Mouse (Mus musculus) E14TG2a.4 (cell line): ENCODE measurements around the gene Zfand4.
A peak's percentile ranks its signal among the peaks of the same experiment; 100 is the strongest.
"Not testable (repeated sequence)": the region's sequence is repeated elsewhere in the genome, so short reads cannot be mapped to it uniquely, and the experiment has no call there.

ENCODE experiments used
- H3K27me3 ChIP-seq: 2 replicates; pipeline ENCODE4 v1.6.1; 2014; ENCODE audit warnings: low read length, control low read depth; ENCODE audit not compliant: insufficient read depth
- H3K36me3 ChIP-seq: 2 replicates; pipeline ENCODE4 v1.6.1; 2014; ENCODE audit warnings: low read length, control low read depth; ENCODE audit not compliant: insufficient read depth
- H3K4me1 ChIP-seq: replicated peaks from 2 replicates; pipeline ENCODE4 v1.6.1; 2014; ENCODE audit warnings: low read depth, low read length, control low read depth
- H3K4me3 ChIP-seq: replicated peaks from 2 replicates; pipeline ENCODE4 v1.5.1; 2014; ENCODE audit warnings: mild to moderate bottlenecking, low read length
- H3K9me3 ChIP-seq: 2 replicates; pipeline ENCODE4 v1.6.1; 2014; ENCODE audit warnings: low read length, control low read depth
- CTCF ChIP-seq: conservative IDR thresholded peaks from 2 replicates; pipeline ENCODE4 v1.5.1; 2014; ENCODE audit warnings: low read length
- NANOG ChIP-seq: IDR thresholded peaks from 2 replicates; pipeline ENCODE4 v1.6.1; 2014; ENCODE audit warnings: borderline replicate concordance, low read length, mixed read lengths
- POU5F1 ChIP-seq: IDR thresholded peaks from 2 replicates; pipeline ENCODE4 v1.6.1; 2014; ENCODE audit warnings: low read length, borderline replicate concordance

Zfand4 gene

GRCm38 (mm10) chr6:116338520-116338919 lies 74.5 kb downstream of the Zfand4 start:
- Histone ChIP-seq H3K9me3 (no peaks in the 10 kb centered on the region), H3K4me3 (peak overlapping the region; percentile 90), H3K36me3 (no peaks in the 10 kb centered on the region), H3K4me1 (peaks cover 4% of the 10 kb centered on the region; the same call in 1 of the 2 replicates), H3K27me3 (peaks cover 17% of the 10 kb centered on the region)
- TF ChIP-seq POU5F1 (no peak), CTCF (no peak), NANOG (no peak)

GRCm38 (mm10) chr6:116339088-116339487 lies 75.1 kb downstream of the Zfand4 start:
- H3K4me1 ChIP-seq: peaks cover 4% of the 10 kb centered on the region; the same call in 1 of the 2 replicates
- no peaks in the 10 kb centered on the region for H3K9me3 ChIP-seq
- no peak for TF ChIP-seq NANOG
- no peak for TF ChIP-seq POU5F1
- TF ChIP-seq CTCF: no peak
- no peak overlapping the region for H3K4me3 ChIP-seq
- no peaks in the 10 kb centered on the region for H3K36me3 ChIP-seq
- H3K27me3 ChIP-seq: peaks cover 17% of the 10 kb centered on the region

GRCm38 (mm10) chr6:116340521-116340920 lies 76.5 kb downstream of the Zfand4 start:
- Histone ChIP-seq H3K36me3 (no peaks in the 10 kb centered on the region), H3K4me1 (peaks cover 4% of the 10 kb centered on the region; the same call in 1 of the 2 replicates), H3K4me3 (no peak overlapping the region), H3K9me3 (no peaks in the 10 kb centered on the region), H3K27me3 (peaks cover 13% of the 10 kb centered on the region)
- no peak for TF ChIP-seq CTCF
- no peak for TF ChIP-seq NANOG
- TF ChIP-seq POU5F1: no peak

GRCm38 (mm10) chr6:116347953-116348352 lies 83.9 kb downstream of the Zfand4 start:
- Histone ChIP-seq H3K9me3 (no peaks in the 10 kb centered on the region), H3K4me3 (no peak overlapping the region), H3K4me1 (peaks cover 2% of the 10 kb centered on the region; the same call in 1 of the 2 replicates), H3K27me3 (no peaks in the 10 kb centered on the region), H3K36me3 (no peaks in the 10 kb centered on the region)
- TF ChIP-seq POU5F1 (no peak), CTCF (no peak), NANOG (no peak)

- Histone ChIP-seq H3K27me3 (no peaks in the 10 kb centered on the region), H3K4me1 (peaks cover 9% of the 10 kb centered on the region), H3K9me3 (no peaks in the 10 kb centered on the region), H3K4me3 (no peak overlapping the region), H3K36me3 (no peaks in the 10 kb centered on the region)
- TF ChIP-seq CTCF (no peak), NANOG (no peak), POU5F1 (no peak)
Measured at GRCm38 (mm10) chr6:116349997-116350396, 86.0 kb downstream of the Zfand4 start.

- TF ChIP-seq NANOG: no peak
- TF ChIP-seq CTCF: no peak
- TF ChIP-seq POU5F1: no peak
- Histone ChIP-seq H3K4me3 (no peak overlapping the region), H3K36me3 (no peaks in the 10 kb centered on the region), H3K4me1 (peaks cover 16% of the 10 kb centered on the region), H3K27me3 (no peaks in the 10 kb centered on the region), H3K9me3 (no peaks in the 10 kb centered on the region)
Measured at GRCm38 (mm10) chr6:116350643-116351042, 86.6 kb downstream of the Zfand4 start.

- Histone ChIP-seq H3K27me3 (no peaks in the 10 kb centered on the region), H3K4me1 (peaks cover 19% of the 10 kb centered on the region), H3K9me3 (no peaks in the 10 kb centered on the region), H3K4me3 (no peak overlapping the region), H3K36me3 (no peaks in the 10 kb centered on the region)
- TF ChIP-seq CTCF: no peak
- no peak for TF ChIP-seq POU5F1
Measured at GRCm38 (mm10) chr6:116351534-116351933, 87.5 kb downstream of the Zfand4 start.

- Histone ChIP-seq H3K9me3 (no peaks in the 10 kb centered on the region), H3K4me3 (no peak overlapping the region), H3K27me3 (no peaks in the 10 kb centered on the region), H3K36me3 (no peaks in the 10 kb centered on the region), H3K4me1 (peaks cover 34% of the 10 kb centered on the region)
- TF ChIP-seq POU5F1: no peak
- no peak for TF ChIP-seq NANOG
- TF ChIP-seq CTCF: no peak
Measured at GRCm38 (mm10) chr6:116353428-116353827, 89.4 kb downstream of the Zfand4 start.

GRCm38 (mm10) chr6:116356311-116356947 lies 92.4 kb downstream of the Zfand4 start:
- H3K4me1 ChIP-seq: peaks cover 35% of the 10 kb centered on the region
- not testable (repeated sequence) for H3K27me3 ChIP-seq, H3K36me3 ChIP-seq, H3K4me3 ChIP-seq, H3K9me3 ChIP-seq
